Mouse (Mus musculus): ENCODE data around the gene Ascl2.

The Ascl2 gene

GRCm38 (mm10) chr7:142967414-142967883 lies 1.6 kb downstream of the Ascl2 start:
- H3K36me3 ChIP-seq (ENCODE audit: control insufficient read depth, insufficient read depth, low read length, poor library complexity, severe bottlenecking), result no peaks in the 10 kb centered on the region
- H3K27me3 ChIP-seq (ENCODE audit: control insufficient read depth, insufficient read depth, low read length, poor library complexity, severe bottlenecking), result 0 out of 2 replicates have a peak, but pooled peaks cover 2% of the 10 kb centered on the region
- DNase-seq (ENCODE audit: low read depth, low spot score), result peak; percentile 14

DNA sequence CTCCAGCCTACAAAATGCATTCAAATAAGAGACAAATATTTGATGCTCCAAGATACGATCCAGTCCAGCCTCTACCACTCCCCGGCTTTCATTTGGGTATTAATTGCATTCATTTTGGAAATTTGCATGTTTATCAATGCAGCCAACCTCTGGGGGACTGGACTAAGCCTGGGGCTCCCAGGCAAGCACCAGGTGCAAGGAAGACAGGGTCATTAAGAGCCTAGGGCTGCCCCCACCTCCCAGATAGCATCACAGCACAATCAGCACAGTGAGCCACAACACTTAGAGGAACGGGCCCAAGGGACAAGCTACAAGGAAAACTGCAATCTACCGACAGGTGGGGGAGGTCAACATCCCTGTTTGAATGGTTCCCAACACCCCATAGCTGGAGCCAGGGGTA lies 9.3 kb downstream of the Ascl2 start:
- Histone ChIP-seq H3K27me3 (ENCODE audit: control insufficient read depth, insufficient read depth, low read length, poor library complexity, severe bottlenecking) (no peaks in the 10 kb centered on the region), H3K36me3 (ENCODE audit: control insufficient read depth, insufficient read depth, low read length, poor library complexity, severe bottlenecking) (no peaks in the 10 kb centered on the region)
- no peak for DNase-seq (ENCODE audit: low read depth, low spot score)

DNA sequence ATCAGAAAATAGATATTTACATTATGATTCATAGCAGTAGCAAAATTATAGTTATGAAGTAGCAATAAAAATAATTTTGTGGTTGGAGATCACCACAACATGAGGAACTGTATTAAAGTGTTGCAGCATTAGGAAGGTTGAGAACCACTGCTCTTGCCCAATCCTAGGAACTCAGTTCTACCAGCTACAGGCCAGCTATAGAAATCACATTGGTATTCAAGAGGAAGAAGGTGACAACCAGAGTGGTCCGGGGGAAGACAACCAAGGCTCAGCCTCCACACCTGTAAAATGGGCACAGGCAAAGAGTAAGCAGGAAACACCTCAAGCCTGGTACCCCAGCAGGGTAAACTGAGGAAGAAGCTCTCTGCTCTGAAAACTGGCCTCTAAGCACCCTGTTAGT lies 10.2 kb downstream of the Ascl2 start:
- no peak for DNase-seq (ENCODE audit: low read depth, low spot score)
- no peaks in the 10 kb centered on the region for H3K36me3 ChIP-seq (ENCODE audit: control insufficient read depth, insufficient read depth, low read length, poor library complexity, severe bottlenecking)
- no peaks in the 10 kb centered on the region for H3K27me3 ChIP-seq (ENCODE audit: control insufficient read depth, insufficient read depth, low read length, poor library complexity, severe bottlenecking)

- H3K36me3 ChIP-seq (ENCODE audit: control insufficient read depth, insufficient read depth, low read length, poor library complexity, severe bottlenecking), result no peaks in the 10 kb centered on the region
- H3K27me3 ChIP-seq (ENCODE audit: control insufficient read depth, insufficient read depth, low read length, poor library complexity, severe bottlenecking), result no peaks in the 10 kb centered on the region
- no peak for DNase-seq (ENCODE audit: low read depth, low spot score)
Measured at GRCm38 (mm10) chr7:142956018-142956417, 13.0 kb downstream of the Ascl2 start.

GRCm38 (mm10) chr7:142949568-142949967 lies 19.5 kb downstream of the Ascl2 start:
- Histone ChIP-seq H3K36me3 (ENCODE audit: control insufficient read depth, insufficient read depth, low read length, poor library complexity, severe bottlenecking) (no peaks in the 10 kb centered on the region), H3K27me3 (ENCODE audit: control insufficient read depth, insufficient read depth, low read length, poor library complexity, severe bottlenecking) (no peaks in the 10 kb centered on the region; the same call in 1 of the 2 replicates)
- no peak for DNase-seq (ENCODE audit: low read depth, low spot score)

GRCm38 (mm10) chr7:142937631-142938030 lies 31.4 kb downstream of the Ascl2 start:
- no peak for DNase-seq (ENCODE audit: low read depth, low spot score)
- no peaks in the 10 kb centered on the region for H3K27me3 ChIP-seq (ENCODE audit: control insufficient read depth, insufficient read depth, low read length, poor library complexity, severe bottlenecking)
- H3K36me3 ChIP-seq (ENCODE audit: control insufficient read depth, insufficient read depth, low read length, poor library complexity, severe bottlenecking), result no peaks in the 10 kb centered on the region

- Histone ChIP-seq H3K27me3 (ENCODE audit: control insufficient read depth, insufficient read depth, low read length, poor library complexity, severe bottlenecking) (no peaks in the 10 kb centered on the region), H3K36me3 (ENCODE audit: control insufficient read depth, insufficient read depth, low read length, poor library complexity, severe bottlenecking) (no peaks in the 10 kb centered on the region)
- no peak for DNase-seq (ENCODE audit: low read depth, low spot score)
Measured at GRCm38 (mm10) chr7:142935708-142936107, 33.4 kb downstream of the Ascl2 start.

GRCm38 (mm10) chr7:142932469-142932868 lies 36.6 kb downstream of the Ascl2 start:
- no peak for DNase-seq (ENCODE audit: low read depth, low spot score)
- no peaks in the 10 kb centered on the region for H3K27me3 ChIP-seq (ENCODE audit: control insufficient read depth, insufficient read depth, low read length, poor library complexity, severe bottlenecking)
- H3K36me3 ChIP-seq (ENCODE audit: control insufficient read depth, insufficient read depth, low read length, poor library complexity, severe bottlenecking), result no peaks in the 10 kb centered on the region

GRCm38 (mm10) chr7:142931028-142931427 lies 38.0 kb downstream of the Ascl2 start, which contains the start of gene Th:
Gene Th, minus strand, starts transcription at chr7:142931128.
- Histone ChIP-seq H3K36me3 (ENCODE audit: control insufficient read depth, insufficient read depth, low read length, poor library complexity, severe bottlenecking) (no peaks in the 10 kb centered on the region), H3K27me3 (ENCODE audit: control insufficient read depth, insufficient read depth, low read length, poor library complexity, severe bottlenecking) (no peaks in the 10 kb centered on the region)
- DNase-seq (ENCODE audit: low read depth, low spot score), result no peak

DNA sequence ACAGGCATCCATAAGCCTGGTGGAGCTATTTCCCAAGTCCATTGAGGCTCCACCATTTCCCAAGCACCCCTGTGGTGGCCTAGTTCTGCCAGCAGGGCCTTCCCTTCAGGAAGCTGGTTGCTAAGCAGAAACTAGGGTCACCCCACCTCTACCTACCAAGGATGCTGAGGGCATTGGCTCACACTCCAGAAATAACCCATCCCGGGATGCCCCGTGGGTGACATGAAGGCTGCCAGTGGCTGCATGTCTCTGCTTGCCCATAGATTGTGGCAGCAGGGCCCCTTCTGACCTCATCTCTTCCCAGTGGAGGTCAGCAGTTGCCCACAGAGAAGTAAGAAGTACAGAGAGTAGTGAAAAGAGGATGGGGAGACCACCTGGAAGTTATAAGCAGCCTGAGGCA lies 39.5 kb downstream of the Ascl2 start:
- DNase-seq (ENCODE audit: low read depth, low spot score), result no peak
- H3K27me3 ChIP-seq (ENCODE audit: control insufficient read depth, insufficient read depth, low read length, poor library complexity, severe bottlenecking), result no peaks in the 10 kb centered on the region
- H3K36me3 ChIP-seq (ENCODE audit: control insufficient read depth, insufficient read depth, low read length, poor library complexity, severe bottlenecking), result no peaks in the 10 kb centered on the region

GRCm38 (mm10) chr7:142927293-142927692 lies 41.8 kb downstream of the Ascl2 start:
- no peaks in the 10 kb centered on the region for H3K36me3 ChIP-seq (ENCODE audit: control insufficient read depth, insufficient read depth, low read length, poor library complexity, severe bottlenecking)
- DNase-seq (ENCODE audit: low read depth, low spot score), result no peak
- no peaks in the 10 kb centered on the region for H3K27me3 ChIP-seq (ENCODE audit: control insufficient read depth, insufficient read depth, low read length, poor library complexity, severe bottlenecking)

DNA sequence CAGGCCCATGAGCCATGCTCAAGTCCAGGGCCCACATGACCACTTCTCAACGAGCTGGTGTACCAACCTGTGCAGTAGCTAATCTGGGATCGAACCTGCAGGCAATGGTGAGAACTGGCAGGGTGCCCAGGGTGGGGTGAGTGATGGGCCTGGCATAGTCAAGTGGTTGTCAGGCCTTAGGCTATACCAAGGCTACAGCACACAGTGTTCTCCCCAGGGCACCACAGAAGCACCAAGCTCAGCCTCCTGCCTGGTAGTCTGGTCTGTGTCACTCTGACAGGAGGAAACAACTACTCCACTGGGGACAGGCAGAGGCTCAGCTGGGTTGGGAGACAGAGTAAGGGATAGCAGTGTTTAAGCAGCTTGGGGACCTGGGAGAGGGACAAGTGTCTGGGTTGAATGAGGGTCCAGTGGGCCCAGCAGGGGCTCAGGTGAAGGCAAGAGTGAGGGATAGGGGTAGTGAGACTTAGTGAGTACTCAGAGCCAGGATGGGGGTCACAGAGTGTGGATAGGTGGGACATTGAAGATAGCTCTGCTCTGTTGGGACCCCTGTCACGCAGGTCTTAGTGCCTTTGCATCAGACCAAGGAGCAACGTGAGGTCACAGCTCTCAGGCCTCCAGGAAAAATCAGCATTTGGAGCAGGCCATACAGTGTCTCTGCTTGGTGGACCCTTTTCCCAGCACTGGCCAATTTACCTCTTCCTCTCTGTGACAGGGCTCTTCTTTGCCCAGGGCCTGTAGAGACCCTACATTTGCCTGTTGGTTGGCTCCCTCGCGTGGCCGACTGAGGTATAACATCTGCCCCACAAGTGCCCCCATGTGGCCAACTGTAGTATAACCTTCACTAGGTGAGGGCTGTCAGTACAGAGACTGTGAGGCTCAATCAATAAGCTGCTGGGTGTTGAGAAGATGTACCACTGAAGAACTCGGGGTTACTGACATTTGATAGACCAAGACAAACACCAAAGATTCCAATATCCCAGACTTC lies 50.1 kb downstream of the Ascl2 start:
- no peaks in the 10 kb centered on the region for H3K36me3 ChIP-seq (ENCODE audit: control insufficient read depth, insufficient read depth, low read length, poor library complexity, severe bottlenecking)
- H3K27me3 ChIP-seq (ENCODE audit: control insufficient read depth, insufficient read depth, low read length, poor library complexity, severe bottlenecking), result no peaks in the 10 kb centered on the region
- DNase-seq (ENCODE audit: low read depth, low spot score), result peak; percentile 83

DNA sequence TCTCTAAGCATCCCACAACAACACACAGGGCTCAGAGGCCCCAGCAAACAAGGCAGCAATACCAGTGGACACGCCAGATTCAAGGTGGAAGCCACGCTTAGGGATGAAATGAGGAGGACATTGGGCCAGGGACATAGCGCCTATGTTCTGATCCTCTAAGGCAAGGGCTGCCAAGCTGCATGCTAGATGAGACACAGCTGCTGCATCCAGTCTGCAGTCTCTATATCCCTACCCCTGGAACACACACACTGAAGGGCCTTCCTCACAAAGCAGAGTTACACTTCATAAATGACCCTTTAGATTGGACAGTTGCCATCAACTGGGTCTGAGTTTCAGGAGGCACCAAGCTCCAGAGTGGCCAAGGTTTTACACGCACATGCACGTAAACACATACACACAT lies 51.4 kb downstream of the Ascl2 start:
- Histone ChIP-seq H3K36me3 (ENCODE audit: control insufficient read depth, insufficient read depth, low read length, poor library complexity, severe bottlenecking) (no peaks in the 10 kb centered on the region), H3K27me3 (ENCODE audit: control insufficient read depth, insufficient read depth, low read length, poor library complexity, severe bottlenecking) (no peaks in the 10 kb centered on the region)
- DNase-seq (ENCODE audit: low read depth, low spot score), result no peak
